Mouse (Mus musculus) limb, embryonic 13.5 days (tissue): ENCODE measurements around the gene Dync1i2. TPM values are rescaled to one million over a fixed set of nuclear protein-coding genes. Genes with fewer than 3 reads are reported as not detected.
A peak's percentile ranks its signal among the peaks of the same experiment; 100 is the strongest.

ENCODE experiments used
- ATAC-seq: fragments of 200-750 bp; cut with Nextera tagmentation; 2 replicates; pipeline ENCODE4 v1.8.0; 2017; ENCODE audit warnings: low read depth, moderate number of reproducible peaks, moderate TSS enrichment; ENCODE audit not compliant: low FRiP score
- H3K27ac ChIP-seq: fragments of 300-500 bp; sonication (generic); 2 replicates; pipeline ENCODE4 v1.5.1; 2015; ENCODE audit warnings: inconsistent platforms, mild to moderate bottlenecking, moderate library complexity
- H3K27me3 ChIP-seq: fragments of 300-500 bp; sonication (generic); 2 replicates; pipeline ENCODE4 v1.6.1; 2015; ENCODE audit warnings: mild to moderate bottlenecking, inconsistent platforms
- H3K36me3 ChIP-seq: fragments of 300-500 bp; sonication (generic); 2 replicates; pipeline ENCODE4 v1.6.1; 2015; ENCODE audit warnings: inconsistent platforms, mild to moderate bottlenecking, moderate library complexity
- H3K4me1 ChIP-seq: fragments of 300-500 bp; sonication (generic); 2 replicates; pipeline ENCODE4 v1.6.1; 2015; ENCODE audit warnings: inconsistent platforms
- H3K4me2 ChIP-seq: fragments of 300-500 bp; sonication (generic); replicated peaks from 2 replicates; pipeline ENCODE4 v1.6.1; 2015; ENCODE audit warnings: inconsistent platforms, mild to moderate bottlenecking, moderate library complexity
- H3K4me3 ChIP-seq: fragments of 300-500 bp; sonication (generic); 2 replicates; pipeline ENCODE4 v1.5.1; 2015; ENCODE audit warnings: moderate library complexity, mild to moderate bottlenecking, inconsistent platforms
- H3K9ac ChIP-seq: fragments of 300-500 bp; sonication (generic); 2 replicates; pipeline ENCODE4 v1.6.1; 2015; ENCODE audit warnings: mild to moderate bottlenecking, inconsistent platforms
- H3K9me3 ChIP-seq: fragments of 300-500 bp; sonication (generic); 2 replicates; pipeline ENCODE4 v1.6.1; 2016; ENCODE audit warnings: inconsistent platforms
- WGBS: fragments of 180-500 bp; shearing (Covaris S2); methylation state at CpG from one replicate; pipeline ENCODE4 v1.1.7; 2015; 5-methylcytosine and 5-hydroxymethylcytosine counted together
- polyA plus RNA-seq: library from polyadenylated mRNA; unstranded; fragments of >200 nt; fragmentation: Nextera tagmentation; extraction: Ambion mirVana; gene quantifications from 2 replicates; pipeline ENCODE4 v1.2.1, GENCODE M21; 2015

The Dync1i2 gene
- polyA plus RNA-seq, 1 experiment from 2014 or later: 104 TPM

DNA sequence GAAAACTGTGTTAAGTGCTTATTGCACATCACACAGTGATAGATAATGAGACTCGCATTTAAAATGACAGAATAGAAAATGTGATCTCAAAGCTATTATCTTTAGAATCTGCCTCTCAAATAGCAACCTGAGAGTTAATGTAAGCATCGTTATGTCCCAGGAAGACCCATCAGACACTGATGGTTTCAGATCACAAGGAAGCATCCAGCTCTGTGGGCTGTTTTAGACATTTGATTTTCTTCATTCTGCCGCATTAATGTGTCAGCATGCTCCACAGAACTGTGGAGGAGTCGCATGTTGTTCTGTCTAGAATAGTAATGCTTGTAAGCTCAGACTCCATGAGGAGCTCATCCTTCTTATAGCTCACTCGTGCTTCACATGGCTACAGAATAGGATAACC, 34.6 kb downstream of the Dync1i2 start:
- H3K9ac ChIP-seq: no peak overlapping the region
- H3K4me3 ChIP-seq: no peak overlapping the region
- H3K36me3 ChIP-seq: peaks cover 48% of the 10 kb centered on the region
- no peaks in the 10 kb centered on the region for H3K4me1 ChIP-seq
- no peaks in the 10 kb centered on the region for H3K9me3 ChIP-seq
- no peaks in the 10 kb centered on the region for H3K27me3 ChIP-seq
- ATAC-seq: no peak
- WGBS: 91% methylated on average over 5 of the region's 5 CpGs
- H3K27ac ChIP-seq: no peak overlapping the region
- H3K4me2 ChIP-seq: no peak overlapping the region

DNA sequence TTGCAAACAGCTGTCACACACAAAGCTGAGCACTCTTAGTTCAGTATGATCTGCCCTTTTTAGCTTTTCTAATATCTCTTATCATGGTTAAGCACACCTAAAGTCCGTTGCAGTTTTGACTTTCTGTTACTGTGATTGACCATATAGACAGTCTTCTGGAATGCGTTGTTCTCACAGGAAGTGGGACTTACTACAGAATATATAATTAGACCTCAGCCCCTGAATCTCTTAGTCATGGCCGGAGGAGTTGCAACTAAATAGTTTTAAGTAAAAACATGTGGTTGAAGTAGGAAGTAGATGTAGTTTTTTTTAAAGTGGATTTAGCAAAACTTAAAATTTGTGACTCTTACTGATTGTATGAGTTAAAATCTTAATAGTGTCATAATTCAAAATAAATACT, 36.6 kb downstream of the Dync1i2 start:
- peaks cover 60% of the 10 kb centered on the region for H3K36me3 ChIP-seq
- no peaks in the 10 kb centered on the region for H3K27me3 ChIP-seq
- WGBS: 33% methylated on average over 3 of the region's 3 CpGs
- no peak overlapping the region for H3K4me3 ChIP-seq
- no peak overlapping the region for H3K9ac ChIP-seq
- no peak for ATAC-seq
- no peaks in the 10 kb centered on the region for H3K9me3 ChIP-seq
- no peaks in the 10 kb centered on the region for H3K4me1 ChIP-seq
- no peak overlapping the region for H3K27ac ChIP-seq
- H3K4me2 ChIP-seq: no peak overlapping the region

DNA sequence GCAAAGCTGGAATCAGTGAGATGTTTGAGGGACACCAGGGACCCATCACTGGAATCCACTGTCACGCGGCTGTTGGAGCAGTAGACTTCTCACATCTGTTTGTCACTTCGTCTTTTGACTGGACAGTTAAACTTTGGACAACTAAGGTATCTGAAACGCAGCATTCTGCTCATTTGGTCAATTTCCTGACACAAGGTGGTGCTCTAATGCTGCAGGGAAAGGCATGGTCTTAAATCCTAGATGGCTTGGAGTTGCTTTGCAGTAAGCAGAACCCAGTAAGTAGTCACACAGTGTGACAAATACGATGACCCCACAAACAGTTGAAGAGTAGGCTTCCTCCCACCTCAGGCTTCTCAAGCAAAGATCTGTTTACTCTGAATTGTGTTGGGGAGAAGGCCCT, 39.3 kb downstream of the Dync1i2 start:
- no peaks in the 10 kb centered on the region for H3K27me3 ChIP-seq
- no peak overlapping the region for H3K4me2 ChIP-seq
- H3K4me1 ChIP-seq: no peaks in the 10 kb centered on the region
- H3K27ac ChIP-seq: no peak overlapping the region
- ATAC-seq: no peak
- H3K9ac ChIP-seq: no peak overlapping the region
- H3K4me3 ChIP-seq: no peak overlapping the region
- 67% methylated on average over 5 of the region's 5 CpGs for WGBS
- H3K9me3 ChIP-seq: no peaks in the 10 kb centered on the region
- peaks cover 72% of the 10 kb centered on the region for H3K36me3 ChIP-seq

DNA sequence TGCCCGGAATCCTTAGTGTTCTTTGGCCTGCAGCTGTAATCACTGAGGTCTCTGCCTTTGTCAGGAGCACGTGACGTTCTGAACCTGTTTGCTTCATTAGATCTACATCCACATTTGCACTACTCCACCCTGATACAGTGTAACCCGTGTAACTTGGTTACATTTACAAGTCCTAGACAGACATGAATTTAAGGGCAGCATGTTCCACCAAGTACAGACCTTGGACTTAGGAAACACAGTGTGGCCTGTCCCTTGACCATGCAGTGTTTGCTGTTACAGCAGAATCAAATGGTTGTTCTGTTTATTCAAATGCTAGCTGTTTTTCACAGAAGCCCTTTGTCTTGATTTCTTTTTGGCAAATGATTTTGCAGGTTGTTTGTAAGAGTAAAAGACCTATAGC, 43.3 kb downstream of the Dync1i2 start:
- no peak overlapping the region for H3K4me2 ChIP-seq
- no peaks in the 10 kb centered on the region for H3K9me3 ChIP-seq
- H3K9ac ChIP-seq: no peak overlapping the region
- H3K4me3 ChIP-seq: no peak overlapping the region
- no peaks in the 10 kb centered on the region for H3K27me3 ChIP-seq
- H3K4me1 ChIP-seq: no peaks in the 10 kb centered on the region
- H3K36me3 ChIP-seq: peaks cover 91% of the 10 kb centered on the region
- WGBS: 84% methylated on average over 4 of the region's 4 CpGs
- ATAC-seq: no peak
- no peak overlapping the region for H3K27ac ChIP-seq

DNA sequence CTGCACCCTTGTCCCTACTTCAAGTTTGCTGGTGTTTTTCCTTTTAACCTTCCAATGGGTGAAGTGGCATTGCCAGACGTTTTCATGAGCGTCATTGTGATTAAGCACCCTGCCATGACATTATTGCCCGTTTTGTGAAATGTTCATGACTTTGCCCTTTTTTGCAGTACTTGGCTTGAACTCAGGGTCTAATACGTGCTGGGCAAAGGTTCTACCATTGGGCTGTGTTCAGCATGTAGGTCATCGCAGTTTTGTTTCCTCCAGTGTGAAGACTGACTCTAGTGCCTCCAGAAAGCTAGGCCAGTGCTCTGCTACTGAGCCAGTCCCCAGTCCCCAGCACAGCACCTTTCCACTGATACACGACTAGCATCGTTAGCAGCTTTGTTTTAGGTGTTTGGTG, 45.1 kb downstream of the Dync1i2 start:
- no peak overlapping the region for H3K4me3 ChIP-seq
- H3K27me3 ChIP-seq: no peaks in the 10 kb centered on the region
- H3K4me2 ChIP-seq: no peak overlapping the region
- ATAC-seq: no peak
- H3K36me3 ChIP-seq: peaks cover 89% of the 10 kb centered on the region
- no peaks in the 10 kb centered on the region for H3K4me1 ChIP-seq
- 70% methylated on average over 7 of the region's 7 CpGs for WGBS
- no peak overlapping the region for H3K9ac ChIP-seq
- no peaks in the 10 kb centered on the region for H3K9me3 ChIP-seq
- H3K27ac ChIP-seq: no peak overlapping the region

DNA sequence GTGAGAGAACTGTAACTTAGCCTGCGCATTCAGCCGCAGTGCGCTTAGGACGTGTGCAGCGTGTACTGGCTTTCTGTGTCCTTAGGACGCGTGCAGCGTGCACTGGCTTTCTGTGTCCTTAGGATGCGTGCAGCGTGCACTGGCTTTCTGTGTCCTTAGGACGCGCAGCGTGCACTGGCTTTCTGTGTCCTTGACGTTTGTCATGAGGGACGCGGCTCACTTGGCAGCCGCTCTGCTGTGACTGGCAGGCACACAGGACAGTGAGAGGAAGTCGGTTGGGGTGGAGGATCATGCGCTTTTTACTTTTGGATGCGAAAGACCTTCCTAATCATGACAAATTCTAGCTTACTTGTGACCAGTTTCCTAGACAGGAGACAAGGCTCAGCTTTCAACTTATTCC, 53.1 kb downstream of the Dync1i2 start:
- Histone ChIP-seq H3K4me3 (no peak overlapping the region), H3K9ac (no peak overlapping the region), H3K27me3 (no peaks in the 10 kb centered on the region), H3K27ac (no peak overlapping the region), H3K4me2 (no peak overlapping the region), H3K4me1 (no peaks in the 10 kb centered on the region), H3K9me3 (no peaks in the 10 kb centered on the region), H3K36me3 (peaks cover 77% of the 10 kb centered on the region)
- 96% methylated on average over 20 of the region's 20 CpGs for whole genome bisulfite sequencing
- ATAC-seq: no peak

DNA sequence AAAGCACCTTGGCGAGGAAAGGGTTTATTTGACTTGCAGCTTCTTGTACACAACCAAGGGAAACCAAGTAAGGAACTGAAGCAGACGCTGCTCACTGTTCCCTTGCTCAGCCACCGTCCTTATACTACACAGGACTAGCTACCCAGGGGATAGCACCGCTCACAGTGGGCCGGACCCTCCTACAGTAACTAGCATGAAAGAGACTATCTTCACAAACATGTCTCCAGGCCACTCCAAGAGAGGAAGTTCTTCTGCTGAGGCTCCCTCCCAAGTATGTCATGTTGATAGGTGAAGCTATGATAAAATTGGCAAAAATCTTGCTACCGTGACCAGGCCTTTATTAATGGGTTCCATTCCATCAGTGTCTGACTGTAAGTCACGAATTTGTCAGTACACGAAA, 57.2 kb downstream of the Dync1i2 start:
- Histone ChIP-seq H3K4me1 (peaks cover 3% of the 10 kb centered on the region), H3K9me3 (no peaks in the 10 kb centered on the region), H3K36me3 (peaks cover 44% of the 10 kb centered on the region), H3K9ac (no peak overlapping the region), H3K4me3 (no peak overlapping the region), H3K27ac (no peak overlapping the region), H3K4me2 (no peak overlapping the region), H3K27me3 (no peaks in the 10 kb centered on the region)
- 93% methylated on average over 8 of the region's 8 CpGs for WGBS
- no peak for ATAC-seq

DNA sequence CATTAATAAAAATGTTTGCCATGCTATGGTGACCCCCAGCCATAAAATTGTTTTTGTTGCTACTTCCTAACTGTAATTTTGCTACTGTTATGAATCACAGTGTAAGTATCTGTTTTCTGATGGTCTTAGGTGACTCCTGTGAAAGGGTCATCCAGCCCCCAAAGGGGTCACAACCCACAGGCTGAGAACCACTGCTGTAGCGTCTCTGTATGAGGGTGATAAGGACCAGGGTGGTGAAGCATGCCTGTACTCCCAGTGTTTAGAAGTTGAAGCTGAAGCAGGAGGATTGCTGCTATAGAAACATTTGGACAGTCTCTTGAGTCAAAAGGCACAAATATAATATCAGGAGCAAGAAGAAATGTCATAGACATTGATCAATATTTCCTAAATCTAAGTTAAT, 57.8 kb downstream of the Dync1i2 start:
- H3K36me3 ChIP-seq: peaks cover 42% of the 10 kb centered on the region
- no peak overlapping the region for H3K4me2 ChIP-seq
- ATAC-seq: no peak
- H3K9me3 ChIP-seq: no peaks in the 10 kb centered on the region
- peaks cover 9% of the 10 kb centered on the region for H3K4me1 ChIP-seq
- no peak overlapping the region for H3K27ac ChIP-seq
- no peak overlapping the region for H3K9ac ChIP-seq
- WGBS: 58% methylated on average over 1 of the region's 1 CpGs
- no peak overlapping the region for H3K4me3 ChIP-seq
- no peaks in the 10 kb centered on the region for H3K27me3 ChIP-seq

DNA sequence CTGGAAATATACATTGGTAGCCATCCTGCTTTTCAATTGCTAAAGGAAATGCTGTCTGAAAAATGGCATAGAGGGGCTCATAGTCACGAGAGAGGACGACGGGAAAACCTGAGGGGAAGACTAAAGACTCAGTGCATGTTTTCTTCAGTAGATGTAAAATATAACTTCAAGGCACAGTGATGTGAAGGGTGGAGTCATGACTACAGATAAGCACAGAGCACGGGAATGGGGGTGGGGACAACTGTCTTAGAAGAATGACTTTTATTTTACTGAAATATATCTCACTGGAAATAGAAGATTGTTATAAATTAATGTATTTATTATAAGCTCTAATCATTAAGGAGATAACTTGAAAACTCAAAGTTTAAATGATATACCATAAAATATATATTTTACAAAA, 58.6 kb downstream of the Dync1i2 start:
- H3K27ac ChIP-seq: no peak overlapping the region

DNA sequence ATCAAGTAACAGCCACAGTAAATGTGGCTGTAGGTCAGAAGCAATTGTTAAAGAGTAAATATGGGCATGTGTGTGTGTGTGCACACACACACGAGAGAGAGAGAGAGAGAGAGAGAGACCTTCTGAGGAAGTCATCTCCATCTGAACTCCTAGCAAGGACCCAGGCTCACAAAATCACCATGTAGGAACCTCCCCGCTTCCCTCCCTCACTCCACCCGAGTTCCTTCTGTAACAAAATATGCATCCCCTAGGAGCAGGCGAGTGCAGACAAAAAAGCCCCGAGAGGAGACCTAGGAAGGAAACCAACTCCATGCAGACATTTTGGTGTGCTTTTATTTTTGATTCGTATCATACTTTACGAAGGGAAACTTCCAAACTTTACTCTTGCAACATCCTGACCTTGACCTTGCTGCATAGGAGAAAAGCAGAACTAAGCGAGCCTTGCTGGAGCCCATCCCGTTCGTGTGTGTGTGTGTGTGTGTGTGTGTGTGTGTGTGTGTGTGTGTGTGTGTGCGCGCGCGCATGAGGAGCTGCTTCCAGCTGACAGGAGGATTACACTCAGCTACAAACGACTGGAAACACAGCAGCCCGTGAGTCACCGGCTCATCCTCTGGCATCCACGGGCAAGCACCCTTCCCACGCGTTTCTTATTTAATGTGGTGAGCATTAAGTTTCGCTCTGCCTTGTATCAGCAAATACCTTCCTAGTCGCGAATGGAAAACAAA, 62.6 kb downstream of the Dync1i2 start:
- WGBS: 52% methylated on average over 20 of the region's 23 CpGs
- no peaks in the 10 kb centered on the region for H3K9me3 ChIP-seq
- peak overlapping the region; percentile 5; the same call in 1 of the 2 replicates for H3K4me2 ChIP-seq
- H3K4me3 ChIP-seq: no peak overlapping the region
- H3K9ac ChIP-seq: no peak overlapping the region
- H3K4me1 ChIP-seq: peaks cover 11% of the 10 kb centered on the region
- H3K27me3 ChIP-seq: no peaks in the 10 kb centered on the region
- no peak for ATAC-seq
- no peak overlapping the region for H3K27ac ChIP-seq
- H3K36me3 ChIP-seq: peaks cover 28% of the 10 kb centered on the region

More for the DNA sequence above, 58.6 kb downstream of the Dync1i2 start:
- Histone ChIP-seq H3K9me3 (no peaks in the 10 kb centered on the region), H3K4me2 (no peak overlapping the region), H3K27me3 (no peaks in the 10 kb centered on the region), H3K36me3 (peaks cover 39% of the 10 kb centered on the region), H3K4me1 (peaks cover 11% of the 10 kb centered on the region), H3K9ac (no peak overlapping the region), H3K4me3 (no peak overlapping the region)
- WGBS: 76% methylated on average over 4 of the region's 4 CpGs
- no peak for ATAC-seq

DNA sequence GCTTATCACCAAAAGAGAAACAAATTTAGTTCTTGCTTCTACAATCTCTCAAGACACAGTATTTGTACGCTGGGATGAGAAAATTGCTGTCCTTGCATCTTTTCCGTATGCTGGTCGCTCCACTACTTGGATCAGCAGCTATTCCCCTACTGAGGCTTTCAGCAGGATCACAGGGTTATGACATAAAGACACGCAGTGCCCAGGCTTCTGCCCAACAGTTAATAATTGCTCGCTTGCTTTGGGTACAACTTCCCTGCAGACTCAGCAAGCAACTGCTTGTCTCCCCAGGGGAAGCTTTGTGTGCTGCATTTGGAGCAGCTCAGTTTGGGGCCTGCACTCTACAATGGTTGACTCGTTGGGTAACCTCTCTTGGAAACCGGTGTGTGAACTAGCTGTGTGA, 64.2 kb downstream of the Dync1i2 start:
- no peak overlapping the region for H3K27ac ChIP-seq
- no peaks in the 10 kb centered on the region for H3K27me3 ChIP-seq
- H3K4me1 ChIP-seq: peaks cover 11% of the 10 kb centered on the region
- no peak overlapping the region for H3K4me3 ChIP-seq
- H3K36me3 ChIP-seq: peaks cover 29% of the 10 kb centered on the region
- no peaks in the 10 kb centered on the region for H3K9me3 ChIP-seq
- no peak for ATAC-seq
- H3K9ac ChIP-seq: no peak overlapping the region
- no peak overlapping the region for H3K4me2 ChIP-seq
- WGBS: 87% methylated on average over 7 of the region's 7 CpGs

DNA sequence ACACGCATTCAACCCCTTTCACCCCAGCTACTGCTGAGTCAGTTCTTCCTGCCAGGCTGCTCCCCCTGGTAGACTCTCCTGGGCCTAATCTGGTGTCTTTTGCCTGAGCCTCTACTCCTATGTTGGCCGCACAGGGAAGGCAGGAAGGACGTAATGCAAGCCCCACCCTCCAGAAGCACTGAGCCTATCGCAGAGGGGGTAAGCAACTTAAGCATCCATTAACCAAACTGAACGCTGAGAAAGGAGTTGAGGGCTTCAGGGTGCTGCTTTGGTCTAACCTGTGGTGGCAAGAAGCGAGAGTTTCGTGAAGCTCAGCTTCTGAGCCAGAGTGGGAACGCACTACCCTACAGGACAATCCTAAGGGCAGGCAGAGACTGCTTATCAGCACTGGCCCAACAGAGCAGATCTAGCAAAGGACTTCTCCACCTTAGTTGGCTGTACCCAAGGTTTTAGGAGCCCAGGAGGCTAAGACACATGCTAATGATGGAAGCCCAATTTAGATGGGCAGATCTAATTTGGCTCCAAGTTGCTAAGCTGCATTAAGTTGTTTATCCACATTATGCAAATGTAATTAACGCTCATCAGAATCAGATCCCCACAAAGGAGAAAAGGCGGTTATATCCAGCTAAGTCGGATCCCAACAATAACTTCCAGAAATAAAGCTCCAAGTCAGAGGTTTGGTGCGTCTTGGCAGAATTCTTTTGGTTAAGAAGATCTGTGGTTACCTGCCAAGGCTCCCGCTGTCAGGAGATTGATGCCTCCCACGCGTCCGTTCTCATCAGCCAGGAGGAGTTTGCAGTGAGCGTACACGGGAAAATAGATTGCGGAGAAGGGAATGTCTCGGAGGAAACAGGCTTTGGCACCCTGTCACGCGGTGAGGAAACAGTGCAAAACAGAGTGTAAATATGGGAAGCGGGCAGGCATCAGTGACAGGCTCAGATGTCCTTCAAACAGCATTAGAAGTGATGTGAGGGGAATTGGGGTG, 67.6 kb downstream of the Dync1i2 start:
- H3K4me2 ChIP-seq: no peak overlapping the region
- H3K27me3 ChIP-seq: no peaks in the 10 kb centered on the region
- H3K9me3 ChIP-seq: no peaks in the 10 kb centered on the region
- peaks cover 45% of the 10 kb centered on the region for H3K36me3 ChIP-seq
- no peak for ATAC-seq
- H3K9ac ChIP-seq: no peak overlapping the region
- H3K4me3 ChIP-seq: no peak overlapping the region
- WGBS: 86% methylated on average over 23 of the region's 23 CpGs
- peaks cover 4% of the 10 kb centered on the region; the same call in 1 of the 2 replicates for H3K4me1 ChIP-seq
- no peak overlapping the region for H3K27ac ChIP-seq
